Mouse (Mus musculus): ENCODE results near the gene Olfr589.
"Not testable (repeated sequence)": the region's sequence is repeated elsewhere in the genome, so short reads cannot be mapped to it uniquely, and the experiment has no call there.

Gene Olfr589

DNA sequence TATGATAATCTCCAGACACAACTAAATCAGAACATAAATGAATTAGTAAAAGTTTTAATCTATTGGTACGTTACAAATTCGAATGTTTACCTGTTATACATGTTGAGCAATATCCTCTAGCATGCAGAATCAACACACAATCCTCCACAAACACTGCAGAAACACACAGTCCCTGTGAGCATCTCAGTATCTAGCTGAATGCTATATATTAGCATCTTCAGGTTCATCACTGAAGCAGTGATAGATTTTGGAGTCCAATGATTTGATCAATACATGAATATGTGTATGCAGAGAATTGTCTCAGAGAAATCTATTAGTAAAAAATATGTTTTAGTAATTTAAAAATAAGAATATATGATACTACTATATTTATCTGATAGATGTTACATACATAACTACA, at the start of gene Olfr589:
Olfr589 (minus strand) TSS at position 101 of the 400 bp plus-strand sequence.
- DNase-seq (ENCODE audit: low read depth, low spot score): no peak

DNA sequence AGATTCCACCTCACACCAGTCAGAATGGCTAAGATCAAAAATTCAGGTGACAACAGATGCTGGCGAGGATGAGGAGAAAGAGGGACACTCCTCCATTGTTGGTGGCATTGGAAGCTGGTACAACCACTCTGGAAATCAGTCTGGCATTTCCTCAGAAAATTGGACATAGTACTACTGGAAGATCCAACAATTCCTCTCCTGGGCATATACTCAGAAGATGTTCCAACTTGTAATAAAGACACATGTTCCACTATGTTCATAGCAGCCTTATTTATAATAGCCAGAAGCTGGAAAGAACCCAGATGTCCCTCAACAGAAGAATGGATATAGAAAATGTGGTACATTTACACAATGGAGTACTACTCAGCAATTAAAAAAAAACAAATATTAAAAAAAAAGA, 28.3 kb upstream of the Olfr589 start, which contains the start of gene Olfr592:
Olfr592 (plus strand) TSS at position 301 of the 400 bp plus-strand sequence.
- not testable (repeated sequence) for DNase-seq (ENCODE audit: low read depth, low spot score)

DNA sequence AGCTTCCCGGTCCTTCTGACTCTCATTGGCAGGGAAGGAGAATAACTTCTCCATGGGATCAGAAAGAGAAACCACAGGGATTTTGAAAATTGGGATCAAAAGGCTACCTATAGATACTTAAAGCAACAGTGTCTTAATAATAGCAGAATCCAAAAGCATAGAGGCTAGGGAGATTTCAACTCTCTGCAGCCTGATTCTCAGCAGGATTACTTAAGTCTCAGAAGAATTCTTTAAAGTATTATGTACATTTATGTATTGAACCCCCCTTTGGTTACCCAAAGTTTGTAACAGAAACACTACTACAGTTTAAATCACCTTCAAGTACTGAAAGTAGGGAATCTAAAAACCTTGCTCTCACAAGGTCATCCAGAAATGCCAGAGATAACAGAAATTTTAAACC, 22.1 kb upstream of the Olfr589 start, which contains the start of gene Olfr591:
Olfr591 (minus strand) TSS at position 101 of the 400 bp plus-strand sequence.
- DNase-seq (ENCODE audit: low read depth, low spot score): no peak

DNA sequence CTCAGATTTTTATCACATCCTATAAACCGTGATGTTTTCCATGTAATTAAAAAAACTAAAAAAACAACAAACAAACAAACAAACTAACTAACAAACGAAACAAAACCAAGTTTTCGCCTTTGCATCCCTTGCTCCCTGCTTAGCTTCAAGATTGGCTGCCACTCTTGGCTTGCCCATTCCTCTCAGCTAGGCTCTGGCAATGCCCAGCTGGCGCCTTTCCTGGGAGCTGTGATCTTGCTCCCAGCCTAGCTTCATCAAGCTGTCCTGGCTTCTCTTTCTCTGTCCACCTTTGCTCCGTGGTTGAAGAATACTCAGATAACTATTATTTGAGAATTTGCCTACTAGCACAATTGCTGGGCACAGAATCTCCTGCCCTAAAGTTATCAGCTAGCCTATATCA, 13.5 kb upstream of the Olfr589 start:
- no peak for DNase-seq (ENCODE audit: low read depth, low spot score)

DNA sequence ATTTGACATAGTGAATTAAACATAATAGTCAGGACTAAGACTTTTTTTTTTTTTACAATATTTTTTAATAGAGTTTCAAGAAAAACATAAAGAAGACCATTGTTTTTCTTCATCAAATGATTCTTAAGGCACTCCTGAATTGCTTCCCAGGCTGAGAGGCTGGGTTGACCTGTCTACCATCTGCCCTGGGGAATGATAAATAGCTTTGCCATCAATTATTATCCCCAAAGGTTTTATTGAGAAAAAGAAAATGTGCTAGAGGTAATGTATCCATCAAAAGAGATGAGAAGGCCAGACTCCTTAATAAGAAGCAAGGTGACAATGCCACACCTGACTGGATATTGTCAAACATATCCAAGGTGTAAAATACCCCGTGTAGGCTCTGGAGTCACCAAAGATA, 15.6 kb downstream of the Olfr589 start, which contains the start of gene Olfr588-ps1:
Olfr588-ps1 (plus strand) TSS at position 301 of the 400 bp plus-strand sequence.
- DNase-seq (ENCODE audit: low read depth, low spot score): no peak

DNA sequence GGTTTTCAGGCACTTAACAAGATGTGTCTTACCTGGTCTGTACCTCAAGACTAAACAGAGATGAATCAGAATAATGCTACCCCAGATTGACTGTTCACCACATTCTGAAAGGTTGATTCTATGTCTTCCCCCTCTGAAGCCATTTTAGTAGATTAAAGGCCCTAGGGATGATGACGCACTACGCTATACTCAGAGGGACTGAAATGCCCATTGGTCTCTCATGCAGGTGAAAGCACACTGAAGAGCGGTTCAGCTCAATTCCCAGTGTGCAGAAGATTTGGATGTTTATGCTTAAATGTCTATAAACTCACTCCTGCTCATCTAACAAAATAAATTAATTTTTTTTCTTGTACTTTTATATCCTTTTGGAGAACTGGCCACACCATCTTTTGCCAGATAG, 30.6 kb downstream of the Olfr589 start, which contains the start of gene Olfr586:
Olfr586 (minus strand) TSS at position 101 of the 400 bp plus-strand sequence.
- DNase-seq (ENCODE audit: low read depth, low spot score): no peak

DNA sequence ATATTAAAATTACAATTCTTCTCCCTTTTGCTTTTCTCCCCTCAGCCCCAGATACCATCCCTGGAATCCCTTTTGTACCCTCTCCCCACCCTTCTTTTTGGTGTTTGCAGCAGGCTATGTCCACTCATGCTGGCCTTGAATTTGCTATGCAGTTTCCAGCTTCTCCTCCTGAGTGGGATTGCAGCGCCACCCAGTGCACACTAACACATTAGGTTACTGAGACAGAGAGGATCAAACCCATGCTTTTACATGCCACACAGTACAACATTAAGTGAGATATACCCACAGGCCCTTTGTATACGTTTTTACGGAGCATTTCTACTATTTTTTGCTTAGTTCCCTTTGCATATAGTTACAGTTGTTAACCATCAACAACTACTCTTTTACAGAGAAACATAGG, 36.8 kb downstream of the Olfr589 start:
- DNase-seq (ENCODE audit: low read depth, low spot score): peak; percentile 6

Measured in mesoderm, embryonic 11.5 days (tissue).